Comparison of ENCODE assay signal across 8 mouse cellular contexts in genomic region chr10:11609092-11609491, GRCm38 (mm10).
A peak's percentile ranks its signal among the peaks of the same experiment; 100 is the strongest.
ATAC-seq lines count a peak whose summit lies in the region.

No protein-coding gene starts in this region.

- peak; percentile 76 for ATAC-seq in CD4-positive, CD25-positive, alpha-beta regulatory T cell, adult 4 months
- ATAC-seq in common myeloid progenitor, adult 5-6 weeks (replicated peaks; ENCODE audit: low read depth, poor library complexity, severe bottlenecking): peak; percentile 80
- ATAC-seq in erythroid progenitor cell, adult 5-6 weeks (replicated peaks; ENCODE audit: low FRiP score, poor library complexity, severe bottlenecking): peak; percentile 54; the same call in 1 of the 2 replicates
- ATAC-seq in frontal cortex, adult (ENCODE audit: low TSS enrichment): 0 out of 2 replicates have a peak, but pooled peaks have one; percentile 44
- peak; percentile 17 to 69; a peak in 1 of 4 replicates for ATAC-seq in hematopoietic stem cell, adult 5-6 weeks (replicated peaks in 1 of 2; ENCODE audit: insufficient read depth in 1 of 2, low FRiP score in 2 of 2, low TSS enrichment in 1 of 2, low read depth in 1 of 2, poor library complexity in 2 of 2, severe bottlenecking in 2 of 2)
- ATAC-seq in megakaryocyte, adult 5-6 weeks (ENCODE audit: poor library complexity, severe bottlenecking): peak; percentile 70
- ATAC-seq in megakaryocyte-erythroid progenitor cell, adult 5-6 weeks (replicated peaks; ENCODE audit: low FRiP score, low TSS enrichment, poor library complexity, severe bottlenecking): peak; percentile 86
- ATAC-seq in monocyte, adult 5-6 weeks (replicated peaks; ENCODE audit: insufficient number of reproducible peaks, low FRiP score, low TSS enrichment, poor library complexity, severe bottlenecking): peak; percentile 61; the same call in 1 of the 2 replicates

Comparison
In these comparisons a context has a peak if more than half of its experiments do, and no peak if none do; other contexts are left out.
1. Peak in every context shown above with its lines: ATAC-seq.